Mouse (Mus musculus): ENCODE data around the gene Crygc. TPM values are rescaled to one million over a fixed set of nuclear protein-coding genes. Genes with fewer than 3 reads are reported as not detected.

Gene Crygc
- total RNA-seq, 1 experiment: 1.3 TPM

DNA sequence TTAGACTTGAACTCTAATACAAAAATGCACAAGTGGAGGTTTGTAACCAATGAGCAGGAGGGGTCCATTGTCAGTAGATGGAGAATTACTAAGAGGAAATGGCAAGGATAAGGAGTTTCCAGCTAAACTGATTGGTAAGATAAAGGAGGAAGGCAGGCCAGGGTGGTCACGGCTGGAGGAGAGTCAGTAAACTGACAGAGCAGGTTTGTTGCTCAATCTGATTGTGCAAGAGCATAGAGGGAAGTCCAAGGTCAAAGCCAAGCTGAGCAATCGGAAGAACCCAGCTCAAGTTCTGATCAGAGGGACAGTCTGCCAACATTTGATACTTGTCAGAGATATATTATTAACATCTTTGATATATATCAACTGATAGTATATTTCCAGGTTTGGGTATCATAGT lies 16.9 kb upstream of the Crygc start:
- Histone ChIP-seq H3K27ac (ENCODE audit: insufficient read depth, low read depth, low read length, poor library complexity, severe bottlenecking) (no peak overlapping the region), H3K9ac (ENCODE audit: insufficient read depth, low read depth, low read length, poor library complexity, severe bottlenecking) (no peak overlapping the region), H3K9me3 (ENCODE audit: control insufficient read depth, insufficient read depth, low read depth, low read length) (no peaks in the 10 kb centered on the region), H3K36me3 (ENCODE audit: control insufficient read depth, insufficient read depth, low read length, poor library complexity, severe bottlenecking) (no peaks in the 10 kb centered on the region), H3K4me1 (ENCODE audit: control insufficient read depth in 2 of 2, insufficient read depth in 2 of 2, low read length in 2 of 2, poor library complexity in 1 of 2) (no peaks in the 10 kb centered on the region), H3K4me3 (ENCODE audit: insufficient read depth in 1 of 2, low read depth in 1 of 2, low read length in 2 of 2, poor library complexity in 1 of 2, severe bottlenecking in 1 of 2) (no peak overlapping the region)
- DNase-seq (ENCODE audit: low read depth, low spot score): no peak
- TF ChIP-seq MAFK (IDR thresholded peaks at IDR 0.05; ENCODE audit: insufficient read depth, low read depth, low read length) (no peak), ZNF384 (IDR thresholded peaks at IDR 0.05; ENCODE audit: low read depth, low read length) (no peak), CHD2 (IDR thresholded peaks at IDR 0.05; ENCODE audit: low read depth, low read length) (no peak), ZC3H11A (IDR thresholded peaks at IDR 0.05; ENCODE audit: borderline replicate concordance, low read depth, low read length) (no peak), HCFC1 (IDR thresholded peaks at IDR 0.05; ENCODE audit: borderline replicate concordance, insufficient read depth, low read length) (no peak)
- in situ Hi-C loops (cut with MboI; ENCODE audit: low sequenced_read_pairs in 2 of 2, unreplicated experiment in 2 of 2): no loop called here

DNA sequence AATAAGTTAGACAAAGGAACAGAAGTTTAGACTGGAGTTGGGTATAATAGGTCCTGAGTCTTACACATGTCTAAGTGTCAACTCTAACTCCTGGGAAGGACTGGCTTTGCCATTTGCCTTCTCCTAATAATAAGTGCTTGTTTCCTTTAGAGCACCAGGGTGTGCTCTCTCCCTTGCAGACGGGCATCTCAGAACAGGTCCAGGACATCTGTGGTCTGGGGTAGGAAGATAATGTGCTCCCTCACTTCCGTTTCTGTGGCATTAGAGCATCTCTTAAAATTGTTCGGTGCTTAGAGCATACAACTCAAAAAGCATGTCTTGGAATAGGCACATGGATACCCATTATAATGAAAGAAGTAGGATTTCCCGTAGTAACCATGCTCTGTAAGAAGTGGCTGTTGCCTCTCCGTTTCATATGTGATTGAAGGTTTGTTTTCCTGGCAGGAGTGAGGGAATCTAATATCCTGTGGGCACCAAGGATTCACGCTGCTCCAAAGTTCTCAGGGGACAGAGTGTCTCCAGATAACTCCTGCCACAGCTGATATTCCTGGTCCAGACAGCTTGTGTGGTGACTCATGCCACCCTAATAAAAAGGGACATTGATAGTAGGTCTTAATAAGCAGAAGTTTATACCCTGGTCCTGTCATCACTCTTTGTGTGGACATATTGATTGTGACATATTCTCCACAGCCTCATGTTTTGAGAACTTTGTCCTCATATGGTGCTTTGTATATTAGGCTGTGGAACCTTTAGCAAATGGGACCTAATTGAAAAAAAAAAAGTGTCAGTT lies 15.3 kb upstream of the Crygc start:
- in situ Hi-C loops (cut with MboI; ENCODE audit: low sequenced_read_pairs in 2 of 2, unreplicated experiment in 2 of 2): no loop called here

DNA sequence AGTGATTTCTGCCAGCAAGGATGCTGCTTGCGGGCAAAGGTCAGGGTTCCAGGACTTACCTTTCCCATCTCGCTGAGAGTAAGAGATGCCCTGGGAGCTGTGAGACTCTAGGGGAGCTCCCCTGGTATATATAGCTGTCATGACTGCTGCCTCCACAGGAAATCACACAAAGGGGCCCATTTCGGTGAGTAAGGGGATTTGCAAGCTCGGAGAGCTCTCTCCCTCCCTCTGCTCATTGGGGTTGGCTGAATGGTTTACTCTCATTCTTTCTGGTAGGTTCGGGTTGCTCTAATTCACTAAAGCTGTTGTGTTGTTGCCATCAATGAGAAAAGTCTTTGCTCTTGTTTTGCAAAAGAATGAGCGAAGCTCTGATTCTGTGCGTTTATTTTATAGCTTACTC lies 8.7 kb upstream of the Crygc start, which contains the start of gene Crygb:
Gene Crygb, minus strand, starts transcription at position 101 of the 400 bp plus-strand sequence.
- no peak within 1 kb of the TSS for H3K27ac ChIP-seq (ENCODE audit: insufficient read depth, low read depth, low read length, poor library complexity, severe bottlenecking)
- H3K36me3 ChIP-seq (ENCODE audit: control insufficient read depth, insufficient read depth, low read length, poor library complexity, severe bottlenecking): no peaks in the 10 kb centered on the region
- peak within 1 kb of the TSS in 1 of 2 experiments; percentile 46; a peak in 2 of 4 replicates for H3K4me3 ChIP-seq (ENCODE audit: insufficient read depth in 1 of 2, low read depth in 1 of 2, low read length in 2 of 2, poor library complexity in 1 of 2, severe bottlenecking in 1 of 2)
- no peak within 1 kb of the TSS for H3K9ac ChIP-seq (ENCODE audit: insufficient read depth, low read depth, low read length, poor library complexity, severe bottlenecking)
- no peak for TF ChIP-seq HCFC1 (IDR thresholded peaks at IDR 0.05; ENCODE audit: borderline replicate concordance, insufficient read depth, low read length)
- no peak for TF ChIP-seq CHD2 (IDR thresholded peaks at IDR 0.05; ENCODE audit: low read depth, low read length)
- TF ChIP-seq ZC3H11A (IDR thresholded peaks at IDR 0.05; ENCODE audit: borderline replicate concordance, low read depth, low read length): no peak
- TF ChIP-seq ZNF384 (IDR thresholded peaks at IDR 0.05; ENCODE audit: low read depth, low read length): no peak
- no peak for TF ChIP-seq MAFK (IDR thresholded peaks at IDR 0.05; ENCODE audit: insufficient read depth, low read depth, low read length)
- no peaks in the 10 kb centered on the region for H3K9me3 ChIP-seq (ENCODE audit: control insufficient read depth, insufficient read depth, low read depth, low read length)
- no peaks in the 10 kb centered on the region for H3K4me1 ChIP-seq (ENCODE audit: control insufficient read depth in 2 of 2, insufficient read depth in 2 of 2, low read length in 2 of 2, poor library complexity in 1 of 2)
- no peak for DNase-seq (ENCODE audit: low read depth, low spot score)
- in situ Hi-C loops (cut with MboI; ENCODE audit: low sequenced_read_pairs in 2 of 2, unreplicated experiment in 2 of 2): no loop called here

More for the DNA sequence above, 15.3 kb upstream of the Crygc start:
- H3K4me1 ChIP-seq (ENCODE audit: control insufficient read depth in 2 of 2, insufficient read depth in 2 of 2, low read length in 2 of 2, poor library complexity in 1 of 2): no peaks in the 10 kb centered on the region
- TF ChIP-seq MAFK (IDR thresholded peaks at IDR 0.05; ENCODE audit: insufficient read depth, low read depth, low read length): no peak
- no peak for TF ChIP-seq CHD2 (IDR thresholded peaks at IDR 0.05; ENCODE audit: low read depth, low read length)
- no peak for TF ChIP-seq ZC3H11A (IDR thresholded peaks at IDR 0.05; ENCODE audit: borderline replicate concordance, low read depth, low read length)
- no peak for TF ChIP-seq ZNF384 (IDR thresholded peaks at IDR 0.05; ENCODE audit: low read depth, low read length)
- TF ChIP-seq HCFC1 (IDR thresholded peaks at IDR 0.05; ENCODE audit: borderline replicate concordance, insufficient read depth, low read length): no peak
- no peak for DNase-seq (ENCODE audit: low read depth, low spot score)
- no peak overlapping the region for H3K27ac ChIP-seq (ENCODE audit: insufficient read depth, low read depth, low read length, poor library complexity, severe bottlenecking)
- no peaks in the 10 kb centered on the region for H3K36me3 ChIP-seq (ENCODE audit: control insufficient read depth, insufficient read depth, low read length, poor library complexity, severe bottlenecking)
- no peaks in the 10 kb centered on the region for H3K9me3 ChIP-seq (ENCODE audit: control insufficient read depth, insufficient read depth, low read depth, low read length)
- H3K9ac ChIP-seq (ENCODE audit: insufficient read depth, low read depth, low read length, poor library complexity, severe bottlenecking): no peak overlapping the region
- no peak overlapping the region for H3K4me3 ChIP-seq (ENCODE audit: insufficient read depth in 1 of 2, low read depth in 1 of 2, low read length in 2 of 2, poor library complexity in 1 of 2, severe bottlenecking in 1 of 2)

DNA sequence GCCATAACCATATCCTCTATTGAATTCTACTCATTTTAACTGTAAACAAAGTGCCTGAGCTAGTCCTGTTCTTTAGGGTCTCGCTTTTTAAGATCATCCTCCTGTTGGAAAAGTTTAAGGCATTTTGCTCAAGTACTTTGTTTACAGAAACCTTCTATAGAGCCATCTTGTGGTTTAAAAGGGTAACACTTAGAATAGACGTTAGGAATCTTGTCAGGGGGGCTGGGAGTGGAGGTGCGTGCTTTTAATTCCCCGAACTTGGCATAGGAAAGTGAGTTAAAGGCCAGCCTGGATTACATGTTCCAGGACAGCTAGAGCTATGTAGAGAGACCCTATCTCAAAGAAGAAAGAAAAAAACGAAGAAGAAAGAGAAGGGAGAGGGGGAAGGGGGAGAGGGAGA lies 2.1 kb upstream of the Crygc start:
- H3K4me1 ChIP-seq (ENCODE audit: control insufficient read depth in 2 of 2, insufficient read depth in 2 of 2, low read length in 2 of 2, poor library complexity in 1 of 2): no peaks in the 10 kb centered on the region; a peak in 1 of 4 replicates
- in situ Hi-C loops (cut with MboI; ENCODE audit: low sequenced_read_pairs in 2 of 2, unreplicated experiment in 2 of 2): no loop called here
- H3K9me3 ChIP-seq (ENCODE audit: control insufficient read depth, insufficient read depth, low read depth, low read length): no peaks in the 10 kb centered on the region
- H3K4me3 ChIP-seq (ENCODE audit: insufficient read depth in 1 of 2, low read depth in 1 of 2, low read length in 2 of 2, poor library complexity in 1 of 2, severe bottlenecking in 1 of 2): no peak overlapping the region
- H3K27ac ChIP-seq (ENCODE audit: insufficient read depth, low read depth, low read length, poor library complexity, severe bottlenecking): no peak overlapping the region
- no peak for DNase-seq (ENCODE audit: low read depth, low spot score)
- H3K9ac ChIP-seq (ENCODE audit: insufficient read depth, low read depth, low read length, poor library complexity, severe bottlenecking): no peak overlapping the region
- no peak for TF ChIP-seq ZNF384 (IDR thresholded peaks at IDR 0.05; ENCODE audit: low read depth, low read length)
- TF ChIP-seq HCFC1 (IDR thresholded peaks at IDR 0.05; ENCODE audit: borderline replicate concordance, insufficient read depth, low read length): no peak
- TF ChIP-seq ZC3H11A (IDR thresholded peaks at IDR 0.05; ENCODE audit: borderline replicate concordance, low read depth, low read length): no peak
- TF ChIP-seq MAFK (IDR thresholded peaks at IDR 0.05; ENCODE audit: insufficient read depth, low read depth, low read length): no peak
- TF ChIP-seq CHD2 (IDR thresholded peaks at IDR 0.05; ENCODE audit: low read depth, low read length): no peak
- H3K36me3 ChIP-seq (ENCODE audit: control insufficient read depth, insufficient read depth, low read length, poor library complexity, severe bottlenecking): no peaks in the 10 kb centered on the region
